Mouse (Mus musculus): Measurements from ENCODE around the gene Cnga2. TPM values are rescaled to one million over a fixed set of nuclear protein-coding genes. Genes with fewer than 3 reads are reported as not detected.

Cnga2 gene
- polyA plus RNA-seq, 1 experiment from 2014 or later = not detected

Other genes starting within 250 kb of the Cnga2 start
- gene Vma21, start 175.9 kb upstream of the Cnga2 start, polyA plus RNA-seq (2015; fragmentation: Nextera tagmentation; extraction: Ambion mirVana) = 44.8 and 46.0 TPM in 2 replicates
- gene Gm1141, start 70.8 kb upstream of the Cnga2 start, polyA plus RNA-seq (2015; fragmentation: Nextera tagmentation; extraction: Ambion mirVana) = 0.11 TPM in 1 of 2 replicates, not detected in the other
- gene Prrg3, start 29.2 kb upstream of the Cnga2 start, polyA plus RNA-seq (2015; fragmentation: Nextera tagmentation; extraction: Ambion mirVana) = 7.3 and 8.5 TPM in 2 replicates
- not detected in 2 replicates for gene Fate1, start 18.9 kb upstream of the Cnga2 start, polyA plus RNA-seq (2015; fragmentation: Nextera tagmentation; extraction: Ambion mirVana)
- not detected in 2 replicates for gene Magea4, start 230.2 kb downstream of the Cnga2 start, polyA plus RNA-seq (2015; fragmentation: Nextera tagmentation; extraction: Ambion mirVana)

All from intestine, embryonic 15.5 days (tissue).